Mouse (Mus musculus): Measurements from ENCODE around the gene Prss40.
"Not testable (repeated sequence)": the region's sequence is repeated elsewhere in the genome, so short reads cannot be mapped to it uniquely, and the experiment has no call there.

Gene Prss40

DNA sequence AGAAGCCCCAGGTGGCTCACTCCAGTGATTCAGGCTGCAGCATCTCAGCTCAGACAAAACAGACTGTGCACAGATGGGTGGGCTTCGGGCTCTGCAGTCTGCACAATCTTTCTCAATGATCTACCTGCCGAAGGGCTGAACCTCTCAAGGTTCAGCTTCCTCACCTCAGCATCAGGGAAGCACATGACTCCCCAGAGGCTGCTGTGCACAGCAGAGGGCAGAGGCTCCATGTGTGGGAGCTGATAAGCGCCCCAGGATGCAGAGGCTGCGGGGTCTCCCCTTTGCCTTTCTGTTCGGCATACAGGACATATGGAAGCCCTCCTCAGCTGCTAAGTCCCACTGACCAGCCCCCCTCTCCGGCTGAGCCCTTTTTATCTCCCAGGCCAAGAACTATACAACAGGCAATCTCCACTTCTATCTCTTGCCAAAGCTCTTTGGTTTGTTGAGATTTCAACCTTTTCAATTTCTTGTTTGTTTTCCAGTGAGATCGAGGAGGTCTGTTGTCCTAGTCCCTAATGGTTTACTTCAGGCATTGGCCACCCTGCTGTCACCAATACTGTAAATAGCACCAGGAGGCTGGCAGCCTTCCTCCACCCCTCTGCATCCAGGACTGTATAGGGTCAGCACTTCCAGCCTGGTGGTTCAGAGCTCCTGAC, 25.6 kb downstream of the Prss40 start, which contains the start of gene Cfc1:
TSS of gene Cfc1 (plus strand) at position 606 of the 656 bp plus-strand sequence.
- CTCF ChIA-PET: not testable (repeated sequence)

GRCm38 (mm10) chr1:34534574-34534973, 26.2 kb downstream of the Prss40 start:
- CTCF ChIA-PET: not testable (repeated sequence)

- CTCF ChIA-PET: no interaction called here
These were observed 37.1 kb downstream of the Prss40 start for GRCm38 (mm10) chr1:34523647-34524046.

DNA sequence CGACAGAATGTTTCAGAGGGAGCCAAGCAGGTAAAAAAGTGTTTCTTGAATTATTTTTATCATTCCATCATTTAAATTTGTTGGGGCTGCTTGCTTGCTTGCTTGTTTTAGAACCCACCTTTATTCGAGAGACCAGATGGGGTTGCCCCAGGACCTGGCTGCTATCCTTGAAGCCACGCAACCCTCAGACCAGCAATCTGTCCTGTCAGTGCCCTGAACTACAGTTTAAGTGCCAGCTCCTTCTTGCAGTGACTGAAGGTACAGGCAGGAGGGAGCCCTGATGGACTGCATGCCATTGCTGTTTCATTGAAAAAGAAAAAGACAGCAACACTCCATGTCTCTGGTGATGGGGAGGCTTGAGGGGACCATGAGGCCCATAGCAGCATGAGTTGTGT, 37.9 kb downstream of the Prss40 start:
- CTCF ChIA-PET: no interaction called here

DNA sequence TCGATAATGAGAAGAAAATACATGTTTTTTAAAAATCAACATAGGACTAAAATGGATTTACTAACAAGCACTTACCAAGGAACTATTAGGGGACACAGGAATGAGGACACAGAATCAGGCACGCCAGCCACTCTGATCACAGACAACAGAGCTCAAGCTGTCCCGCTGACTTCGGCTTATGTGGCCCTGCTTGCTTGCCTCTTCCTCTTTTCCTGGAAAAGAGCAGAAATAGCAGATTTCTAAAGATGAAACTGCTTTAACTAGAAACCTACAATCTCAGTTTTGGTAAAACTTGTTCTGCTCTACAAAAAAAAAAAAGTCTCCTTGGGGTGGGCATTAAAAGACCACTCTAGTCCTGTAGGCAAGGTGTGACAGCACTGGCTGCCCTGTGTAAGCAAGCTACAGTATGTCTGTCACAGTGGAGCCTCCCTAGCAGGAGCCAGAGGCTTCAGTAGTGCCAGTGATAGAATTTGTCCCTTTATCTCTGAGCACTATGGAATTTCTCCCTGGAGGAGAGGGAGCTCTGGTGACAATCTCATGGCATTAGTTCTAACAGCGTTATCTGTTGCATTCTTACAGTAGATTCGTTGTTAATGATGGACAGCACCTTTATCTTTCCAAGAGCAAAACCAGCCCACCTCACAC, 38.4 kb downstream of the Prss40 start:
- CTCF ChIA-PET: no interaction called here

DNA sequence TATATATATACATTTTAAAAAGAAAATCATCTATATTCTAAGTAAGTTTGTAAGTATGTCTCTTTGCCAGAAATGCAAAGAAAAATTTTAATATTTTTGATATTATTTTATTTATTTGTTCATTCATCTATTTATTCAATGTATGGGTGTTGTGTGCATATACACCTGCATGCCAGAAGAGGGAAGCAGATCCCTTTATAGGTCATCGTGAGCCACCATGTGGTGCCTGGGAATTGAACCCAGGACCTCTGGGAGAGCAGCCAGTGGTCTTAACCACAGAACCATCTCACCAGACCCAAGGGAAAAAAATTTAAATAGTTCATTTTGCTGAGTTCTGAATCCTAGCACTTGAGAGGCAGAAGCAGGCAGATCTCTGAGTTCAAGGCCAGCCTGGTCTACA, 42.5 kb downstream of the Prss40 start:
- CTCF ChIA-PET: no interaction called here

- CTCF ChIA-PET: not testable (repeated sequence)
These were observed 42.9 kb downstream of the Prss40 start for GRCm38 (mm10) chr1:34517797-34518196.

- CTCF ChIA-PET: not testable (repeated sequence)
These were observed 43.4 kb downstream of the Prss40 start for GRCm38 (mm10) chr1:34517297-34517696.

DNA sequence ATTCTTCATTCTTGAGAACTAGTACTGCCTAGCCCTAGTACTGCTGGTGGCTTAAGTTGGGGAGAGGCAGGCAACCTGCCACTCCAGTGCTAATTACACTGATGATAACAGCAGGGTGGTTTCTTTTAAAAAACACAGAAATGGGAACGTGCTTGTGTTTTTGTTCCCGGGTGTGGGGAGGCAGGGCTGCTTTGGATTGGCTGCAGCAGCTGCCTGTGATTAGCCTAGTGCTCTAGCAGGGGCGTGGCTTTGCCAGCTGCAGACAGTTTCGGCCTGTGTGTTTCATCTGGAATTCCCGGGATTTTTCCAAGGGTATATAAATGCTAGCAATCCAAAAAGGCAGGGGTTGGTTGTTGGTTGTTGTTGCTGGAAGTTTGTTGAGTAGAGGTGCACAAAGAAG, 44.1 kb downstream of the Prss40 start:
- CTCF ChIA-PET: interaction anchor here (0.7 kb wide), 1 partner anchor 12 kb away, joined by 4 read pairs; no protein-coding TSS in a partner anchor

- CTCF ChIA-PET: no interaction called here
These were observed 47.7 kb downstream of the Prss40 start for GRCm38 (mm10) chr1:34513068-34513467.

DNA sequence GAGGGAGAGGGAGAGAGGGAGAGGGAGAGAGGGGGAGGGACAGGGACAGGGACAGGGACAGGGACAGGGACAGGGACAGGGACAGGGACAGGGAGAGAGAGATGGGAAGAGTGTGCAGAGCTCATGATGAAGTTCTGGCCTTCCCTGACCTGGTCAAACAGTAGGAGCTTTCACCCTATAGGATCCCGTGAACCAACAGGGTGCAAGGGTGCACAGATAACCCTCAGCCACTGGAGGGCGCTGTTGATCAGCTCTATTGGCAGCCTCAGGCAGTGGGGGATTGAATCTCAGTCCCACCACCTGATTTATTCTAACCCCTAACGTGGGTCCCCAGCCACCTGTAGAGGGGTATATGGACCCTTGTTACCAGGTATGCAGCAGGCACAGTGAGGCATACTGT, 49.7 kb downstream of the Prss40 start:
- CTCF ChIA-PET: interaction anchor here (1.5 kb wide), 1 partner anchor 38 kb away, joined by 3 read pairs; no protein-coding TSS in a partner anchor

- CTCF ChIA-PET: interaction anchor here (1.5 kb wide), 1 partner anchor 37 kb away, joined by 3 read pairs; no protein-coding TSS in a partner anchor
These were observed 50.2 kb downstream of the Prss40 start for GRCm38 (mm10) chr1:34510575-34510981.

DNA sequence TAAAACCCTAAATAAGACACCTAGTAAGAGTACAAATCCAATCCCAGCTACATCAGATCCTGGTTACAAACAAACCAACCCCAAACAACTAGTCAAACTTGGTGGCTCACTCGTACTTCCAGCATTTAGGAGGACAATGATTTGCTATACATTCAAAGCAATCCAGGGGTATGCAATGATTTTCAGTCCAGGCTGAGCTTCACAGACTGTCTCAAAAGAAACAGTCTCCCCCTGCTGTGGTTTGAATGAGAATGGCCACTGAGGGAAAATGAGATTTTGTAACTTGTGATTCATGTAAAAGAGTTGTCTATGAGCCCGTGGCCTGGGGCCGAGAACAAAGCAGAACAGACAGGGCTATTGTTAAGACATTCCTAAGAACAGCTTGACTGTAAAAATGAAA, 52.8 kb downstream of the Prss40 start:
- CTCF ChIA-PET: no interaction called here

GRCm38 (mm10) chr1:34505970-34506551, 54.7 kb downstream of the Prss40 start:
- CTCF ChIA-PET: no interaction called here

GRCm38 (mm10) chr1:34505307-34505706, 55.4 kb downstream of the Prss40 start:
- CTCF ChIA-PET: no interaction called here

- CTCF ChIA-PET: no interaction called here
These were observed 57.8 kb downstream of the Prss40 start for GRCm38 (mm10) chr1:34502991-34503390.
